Mouse (Mus musculus) mature B cell (primary cell): Measurements from ENCODE around the gene Axl.

Source experiments
- in situ Hi-C: fragments of 300-500 bp; cut with MboI; formaldehyde crosslinking; loops from 2 replicates; pipeline ENCODE4 v1.14.3; 2019

The Axl gene

DNA sequence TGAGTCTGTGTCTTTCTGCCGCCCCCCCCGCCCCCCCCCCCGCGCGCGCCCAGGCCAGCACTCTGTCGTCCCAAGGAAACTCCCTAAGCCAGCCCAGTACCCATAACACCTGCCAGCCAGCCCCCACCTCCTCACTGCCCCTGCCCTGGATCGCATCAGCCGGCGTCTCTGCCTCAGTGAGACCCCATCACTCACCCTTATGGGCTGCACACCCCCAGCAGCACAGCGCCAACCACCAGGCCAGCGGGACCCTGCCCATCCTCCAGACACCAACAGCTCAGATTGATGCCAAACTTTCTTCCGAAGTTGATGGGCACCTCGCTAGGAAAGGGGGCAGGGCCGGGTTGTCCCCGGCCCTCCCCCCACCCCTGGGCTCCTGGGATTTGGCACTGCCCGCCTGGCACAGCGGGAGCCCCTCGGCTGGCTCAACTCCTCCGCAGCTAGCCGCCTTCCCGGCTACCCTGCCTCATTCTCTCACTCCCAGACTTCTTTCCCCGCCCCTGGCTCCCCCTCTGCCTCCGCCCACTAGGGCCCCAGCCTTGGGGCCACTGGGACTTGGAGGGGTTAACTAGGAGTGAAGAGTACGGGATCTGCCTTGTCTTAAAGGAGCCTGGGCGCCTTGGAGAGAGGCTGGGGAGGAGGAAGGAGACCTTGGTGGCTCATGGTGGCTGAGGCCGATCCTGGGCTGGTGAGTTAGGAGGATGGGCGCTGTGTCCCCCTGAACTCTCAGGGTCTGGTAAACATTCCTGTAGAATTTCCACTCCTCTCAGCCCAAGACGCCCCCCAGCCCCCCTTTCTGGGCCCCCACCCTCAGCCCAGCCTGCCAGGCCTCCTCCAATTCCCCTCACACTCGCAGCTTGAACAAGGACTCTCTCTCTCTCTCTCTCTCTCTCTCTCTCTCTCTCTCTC, at the start of gene Axl:
Gene Axl (minus strand): TSS at position 486 of the 909 bp plus-strand sequence.
- in situ Hi-C loops = no loop called here

- in situ Hi-C loops = no loop called here
Observed at GRCm38 (mm10) chr7:25835188-25835891, 46.8 kb upstream of the Axl start.

- in situ Hi-C loops = no loop called here
Observed at GRCm38 (mm10) chr7:25831557-25832530, 43.3 kb upstream of the Axl start.

DNA sequence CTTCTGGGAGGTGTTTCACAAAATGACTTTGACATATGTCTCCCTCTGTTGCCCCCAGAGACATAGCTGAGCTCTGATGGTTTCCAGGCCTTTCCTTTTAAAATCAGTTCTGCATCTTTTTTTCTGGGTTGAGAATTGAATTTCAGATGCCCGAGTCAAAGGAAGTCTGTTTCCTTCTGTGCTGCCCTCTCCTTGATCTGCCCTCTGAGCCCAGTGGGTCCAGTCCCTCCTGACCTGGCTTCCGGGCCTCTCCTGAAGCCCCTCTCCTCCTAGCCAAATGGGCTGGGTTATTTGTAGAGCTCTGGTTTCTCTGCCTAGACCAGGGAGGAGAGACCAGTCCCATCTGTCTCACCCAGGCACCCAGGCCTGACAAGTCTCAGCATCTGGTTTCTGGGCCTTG, 41.7 kb upstream of the Axl start:
- in situ Hi-C loops = no loop called here

DNA sequence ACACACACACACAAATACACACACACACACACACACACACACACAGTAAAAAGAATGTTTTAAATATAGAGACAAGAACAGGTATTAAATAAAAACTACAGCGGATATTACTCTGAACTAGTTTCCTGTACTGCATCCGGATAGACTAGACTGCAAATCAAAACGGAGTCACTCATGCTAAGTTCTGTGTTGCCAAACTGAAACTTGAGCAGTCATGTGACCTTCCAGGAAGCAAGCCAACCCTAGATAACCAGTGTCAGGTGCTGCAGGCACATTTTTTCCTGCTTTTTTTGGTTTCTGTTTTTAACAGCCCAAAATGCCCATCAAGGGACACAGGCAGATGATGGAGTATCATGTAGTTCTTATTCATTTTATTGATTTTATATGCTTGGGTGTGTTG, 38.7 kb upstream of the Axl start:
- in situ Hi-C loops = no loop called here

- in situ Hi-C loops = no loop called here
Observed at GRCm38 (mm10) chr7:25826029-25826428, 37.5 kb upstream of the Axl start.

- in situ Hi-C loops = no loop called here
Observed at GRCm38 (mm10) chr7:25825043-25825442, 36.5 kb upstream of the Axl start.

DNA sequence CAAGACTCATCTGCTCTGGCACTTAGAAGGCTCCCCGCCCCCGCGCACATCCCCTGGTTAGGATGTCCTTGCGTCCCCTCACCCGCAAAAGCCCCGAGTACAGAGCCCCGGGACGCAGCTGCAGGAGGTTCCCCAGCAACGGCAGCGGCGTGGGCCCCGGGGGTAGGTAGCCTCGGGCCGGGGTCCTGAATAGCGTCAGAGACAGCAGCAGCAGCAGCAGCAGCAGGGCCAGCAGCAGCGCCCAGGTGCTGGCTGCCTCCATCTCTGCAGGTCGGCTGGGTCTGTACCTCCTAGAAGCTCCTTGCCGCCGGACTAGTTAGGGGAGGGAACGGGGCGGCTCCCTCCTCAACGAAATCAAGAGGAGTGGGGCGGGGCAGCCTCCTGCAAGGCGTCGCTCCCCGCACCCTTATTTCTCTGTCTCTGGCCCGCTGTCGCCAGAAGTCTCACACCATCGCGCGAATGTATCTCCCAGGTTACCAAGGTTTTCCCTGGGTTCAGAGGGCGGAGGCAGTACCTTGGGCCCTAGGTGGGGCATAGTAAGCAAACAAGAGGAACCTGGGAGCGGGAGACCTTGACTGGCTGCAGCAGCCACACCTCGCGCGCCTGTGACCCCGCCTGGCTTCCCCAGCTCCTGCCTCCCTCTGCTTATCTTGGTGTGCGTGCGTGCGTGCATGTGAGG, 27.9 kb upstream of the Axl start, which contains the start of gene Cyp2s1:
Gene Cyp2s1 (minus strand): TSS at position 673 of the 679 bp plus-strand sequence.
- in situ Hi-C loops = no loop called here

DNA sequence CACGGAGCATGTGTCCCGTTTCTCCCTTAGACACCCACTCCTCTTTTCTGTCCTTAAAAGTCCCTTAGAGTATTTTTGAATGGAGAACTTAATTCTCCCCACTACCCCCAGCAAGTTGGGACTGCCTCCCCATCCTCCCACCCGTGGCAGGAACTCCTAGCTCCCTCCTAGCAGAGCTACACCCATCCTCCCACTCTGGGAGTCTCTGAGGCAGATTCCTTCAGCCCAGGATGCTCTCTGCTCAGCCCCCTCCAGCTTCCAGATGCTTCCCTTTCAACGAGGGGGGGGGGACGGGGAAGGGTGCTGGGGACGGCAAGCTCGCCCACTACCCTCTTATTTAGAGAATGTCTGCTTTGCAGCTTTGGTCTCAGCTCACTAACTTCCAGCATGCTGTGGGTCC, 27.1 kb upstream of the Axl start:
- in situ Hi-C loops = no loop called here

- in situ Hi-C loops = no loop called here
Observed at GRCm38 (mm10) chr7:25814711-25815110, 26.2 kb upstream of the Axl start.

DNA sequence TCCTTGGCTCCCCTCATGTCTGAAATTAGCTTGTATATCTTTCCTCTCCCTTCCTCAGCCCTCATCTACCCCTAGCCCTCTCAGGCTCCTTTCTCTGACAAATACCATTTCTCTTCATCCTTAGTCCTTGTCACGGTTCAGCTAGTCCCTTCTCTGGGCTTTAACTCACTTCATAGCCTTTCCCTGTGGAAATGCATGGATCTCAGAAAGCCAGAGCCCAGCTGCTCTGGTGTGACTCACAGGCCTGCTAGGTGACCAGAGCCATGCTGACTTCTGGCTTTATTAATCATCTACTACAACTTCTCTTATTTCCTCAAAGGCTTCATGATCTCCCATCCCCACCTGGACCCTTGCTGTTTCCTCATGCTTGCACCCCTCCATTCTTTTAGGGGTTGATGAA, 23.7 kb upstream of the Axl start:
- in situ Hi-C loops = no loop called here

DNA sequence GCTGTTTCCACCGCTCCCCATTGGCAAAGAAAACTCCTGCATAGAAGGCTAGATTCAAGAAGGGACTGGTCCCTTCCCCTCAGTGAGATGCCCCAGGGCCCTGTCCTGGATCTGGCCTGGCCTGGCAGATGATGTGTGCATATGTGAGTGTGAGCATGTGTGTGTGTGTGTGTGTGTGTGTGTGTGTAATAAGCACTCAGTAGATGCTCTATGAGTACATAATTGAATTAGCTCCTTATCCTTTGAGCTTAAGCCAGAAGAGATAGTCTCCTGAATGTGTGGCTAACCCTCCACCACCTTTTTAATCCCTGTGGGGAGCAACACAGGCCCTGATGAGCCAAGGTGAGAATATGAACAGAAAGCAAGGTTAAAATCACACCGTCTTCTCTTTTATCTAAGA, 23.2 kb upstream of the Axl start:
- in situ Hi-C loops = no loop called here

GRCm38 (mm10) chr7:25805631-25806343, 17.3 kb upstream of the Axl start:
- in situ Hi-C loops = loop anchor here (5.0 kb wide), 1 partner anchor 48 kb away; no protein-coding TSS in a partner anchor

DNA sequence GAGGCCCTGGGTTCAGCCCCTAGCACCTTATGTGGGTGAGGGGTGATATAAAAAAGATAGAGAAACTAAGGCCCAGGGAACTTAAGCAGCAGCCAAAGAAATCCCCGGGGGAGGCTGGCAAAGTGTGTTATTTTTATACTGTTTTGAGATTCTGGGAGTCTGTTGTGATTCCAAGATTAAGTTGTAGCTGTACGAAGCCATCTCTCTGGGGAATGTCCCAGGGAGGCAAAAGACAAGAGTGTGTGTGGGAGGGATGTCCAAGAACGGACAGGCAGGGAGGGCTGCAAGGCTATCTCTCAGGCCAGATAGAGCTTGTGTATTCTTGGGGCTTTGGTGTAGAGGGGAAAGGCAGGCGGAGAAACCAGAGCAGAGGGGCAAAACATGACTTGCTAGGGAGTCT, 16.3 kb upstream of the Axl start:
- in situ Hi-C loops = loop anchor here (5.0 kb wide), 1 partner anchor 47 kb away; no protein-coding TSS in a partner anchor

GRCm38 (mm10) chr7:25803460-25803859, 15.0 kb upstream of the Axl start:
- in situ Hi-C loops = no loop called here

GRCm38 (mm10) chr7:25802241-25803125, 14.0 kb upstream of the Axl start:
- in situ Hi-C loops = no loop called here

GRCm38 (mm10) chr7:25801031-25801430, 12.5 kb upstream of the Axl start:
- in situ Hi-C loops = no loop called here

- in situ Hi-C loops = no loop called here
Observed at GRCm38 (mm10) chr7:25799369-25799768, 10.9 kb upstream of the Axl start.

DNA sequence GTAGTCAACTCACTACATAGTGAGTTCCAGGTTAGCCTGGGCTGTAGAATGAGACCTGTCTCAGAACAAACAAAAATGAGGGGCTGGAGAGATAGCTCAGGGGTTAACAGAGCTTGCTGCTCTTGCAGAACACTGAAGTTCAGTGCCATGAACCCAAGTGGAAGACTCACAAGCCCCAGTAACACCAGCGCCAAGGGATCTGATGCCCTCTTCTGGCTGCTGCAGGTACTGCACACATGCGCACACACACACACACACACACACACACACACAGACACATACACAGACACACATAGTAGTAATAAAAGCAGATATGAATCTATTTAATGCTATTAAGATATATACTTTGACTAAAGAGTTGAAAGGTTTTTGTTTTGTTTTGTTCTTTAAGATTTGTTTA, 10.0 kb upstream of the Axl start:
- in situ Hi-C loops = no loop called here
